Mouse (Mus musculus) yolk sac, embryonic 10.5 days (tissue): ENCODE measurements around the gene Nck2.

Experiments used
- DNase-seq: peaks from one replicate; pipeline ENCODE4 v3.0.0-alpha.2; 2017; ENCODE audit warnings: low spot score

Nck2 gene

DNA sequence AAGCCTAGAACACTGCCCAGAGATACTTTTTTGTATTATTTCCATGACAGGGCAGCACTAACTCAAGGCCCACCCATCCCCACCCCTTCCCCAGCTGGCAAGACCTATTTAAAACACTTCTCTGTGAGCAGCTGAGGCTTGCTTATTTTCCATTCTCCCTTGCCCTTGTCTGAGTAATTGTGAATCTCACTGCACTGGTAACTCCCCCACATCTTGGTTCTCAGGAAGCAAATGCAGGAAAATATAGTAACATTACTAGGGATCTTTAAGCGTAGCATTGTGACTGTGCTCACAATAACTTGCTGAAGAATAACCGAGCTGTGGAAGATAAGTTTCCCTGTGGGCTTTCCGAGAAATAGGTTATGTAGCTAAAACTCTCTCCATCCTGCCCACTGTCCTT is 24.6 kb downstream of the Nck2 start:
- DNase-seq: no peak

DNA sequence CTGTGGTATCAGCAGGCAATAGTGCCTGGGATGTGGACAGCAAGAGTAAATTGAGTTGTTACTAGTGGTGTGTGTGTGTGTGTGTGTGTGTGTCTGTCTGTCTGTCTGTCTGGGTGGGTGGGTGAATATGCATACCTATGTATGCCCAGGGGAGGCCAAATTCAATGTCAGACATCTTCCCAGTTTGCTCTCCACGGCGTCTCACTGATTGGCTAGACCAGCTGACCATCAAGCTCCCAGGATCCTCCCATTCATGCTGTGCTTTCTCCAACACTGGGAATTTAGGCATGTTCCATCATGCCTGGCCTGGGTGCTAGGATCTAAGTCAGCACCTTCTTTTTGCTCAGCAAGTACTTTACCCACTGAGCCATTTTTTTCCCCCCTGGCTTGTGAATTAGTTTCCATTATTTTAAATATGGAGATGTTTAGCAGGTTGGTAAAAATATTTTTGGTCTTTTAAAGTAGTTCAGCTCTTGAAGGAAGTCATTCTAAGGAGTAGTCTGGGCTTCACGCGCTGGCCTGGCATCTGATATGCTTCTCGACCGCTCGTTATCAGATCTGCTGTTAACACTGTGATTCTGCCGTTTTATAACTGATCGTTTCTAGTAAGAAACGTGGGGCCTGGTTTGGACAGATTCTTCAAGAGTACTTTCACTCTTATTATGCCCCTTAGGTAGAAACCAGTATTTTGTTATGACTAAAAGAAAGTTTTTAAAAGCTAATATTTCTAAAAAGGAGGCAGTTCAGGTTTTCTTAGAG is 26.2 kb downstream of the Nck2 start:
- no peak for DNase-seq

DNA sequence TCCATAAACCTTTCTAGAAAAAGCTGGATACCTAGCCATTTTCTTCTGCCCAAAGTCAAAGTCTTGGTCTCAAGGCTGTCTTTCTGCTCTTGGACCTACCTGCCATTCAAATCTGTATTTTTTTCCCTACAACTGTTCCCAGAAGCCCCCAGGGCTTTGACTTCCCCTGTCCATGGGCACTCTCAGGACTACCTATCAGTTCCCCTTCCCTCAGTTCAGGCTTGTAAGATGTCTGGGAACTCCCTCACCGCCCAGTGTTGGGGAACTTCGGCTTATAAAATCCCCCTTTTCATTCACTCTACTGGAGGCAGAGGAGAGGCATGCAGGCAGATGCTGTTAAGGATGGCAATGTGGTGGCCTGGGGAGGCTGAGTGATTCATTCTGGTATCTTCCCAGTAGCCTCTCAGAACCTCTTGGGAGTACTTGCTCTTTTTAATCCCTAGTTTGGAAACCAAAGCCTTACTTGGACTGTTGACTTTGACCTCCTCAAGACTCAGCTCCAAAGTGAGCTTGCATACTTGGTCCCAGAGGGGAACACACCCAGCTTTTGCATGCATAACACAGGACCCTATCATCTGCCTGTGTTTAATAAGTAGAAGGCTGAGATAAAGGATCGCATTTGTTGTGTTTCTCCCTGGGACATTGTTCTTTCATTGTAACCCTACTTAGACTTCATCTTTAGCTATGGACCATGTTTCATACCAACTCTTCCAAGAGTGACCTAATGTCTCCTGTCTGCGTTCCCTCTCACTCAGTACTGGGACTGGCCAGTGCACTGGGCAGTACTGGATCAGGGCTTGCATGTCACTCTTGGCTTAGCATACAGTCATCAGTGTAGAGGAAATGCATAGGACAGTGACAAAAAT is 27.0 kb downstream of the Nck2 start:
- DNase-seq: no peak

- DNase-seq: peak; percentile 72
Observed at GRCm38 (mm10) chr1:43472046-43472649, 27.8 kb downstream of the Nck2 start.

DNA sequence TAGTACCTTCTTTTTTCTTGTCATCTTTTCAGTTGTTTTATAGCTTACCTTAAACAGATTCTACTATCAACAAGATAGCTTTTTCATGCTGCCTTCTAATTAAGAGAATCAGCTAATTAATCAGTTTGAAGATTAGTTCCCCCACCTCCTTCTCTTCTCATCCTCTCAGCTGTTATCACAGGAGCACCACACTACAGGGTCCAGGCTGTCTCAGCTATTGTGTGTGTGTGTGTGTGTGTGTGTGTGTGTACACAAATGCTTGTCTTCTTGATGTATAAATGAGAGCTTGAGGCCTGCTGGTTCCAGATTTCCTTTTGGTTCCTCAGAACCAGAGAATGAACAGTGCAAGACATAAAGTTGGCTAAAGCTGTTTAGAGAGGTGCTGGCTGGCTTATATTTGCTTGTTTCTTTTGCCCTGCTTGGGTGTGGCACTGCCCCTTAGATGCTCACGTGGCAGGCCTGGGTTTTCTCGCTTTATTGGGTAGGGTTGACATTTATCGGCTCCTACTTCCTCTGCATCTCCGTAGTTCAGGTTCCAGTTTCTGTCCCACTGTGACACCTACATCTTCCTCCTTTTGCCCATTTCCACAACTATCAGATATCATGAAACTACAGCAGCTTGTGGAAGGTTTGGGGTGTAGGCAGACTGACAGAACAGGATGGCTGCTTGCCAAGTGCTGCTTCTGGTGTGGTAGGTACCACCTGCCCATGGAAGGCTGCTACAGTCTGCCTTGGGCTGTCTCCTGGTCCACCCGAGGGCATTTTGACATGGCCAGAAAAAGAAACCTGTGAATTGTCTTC is 29.6 kb downstream of the Nck2 start:
- DNase-seq: no peak

- no peak for DNase-seq
Observed at GRCm38 (mm10) chr1:43474535-43475409, 30.4 kb downstream of the Nck2 start.

- no peak for DNase-seq
Observed at GRCm38 (mm10) chr1:43477954-43478353, 33.6 kb downstream of the Nck2 start.

DNA sequence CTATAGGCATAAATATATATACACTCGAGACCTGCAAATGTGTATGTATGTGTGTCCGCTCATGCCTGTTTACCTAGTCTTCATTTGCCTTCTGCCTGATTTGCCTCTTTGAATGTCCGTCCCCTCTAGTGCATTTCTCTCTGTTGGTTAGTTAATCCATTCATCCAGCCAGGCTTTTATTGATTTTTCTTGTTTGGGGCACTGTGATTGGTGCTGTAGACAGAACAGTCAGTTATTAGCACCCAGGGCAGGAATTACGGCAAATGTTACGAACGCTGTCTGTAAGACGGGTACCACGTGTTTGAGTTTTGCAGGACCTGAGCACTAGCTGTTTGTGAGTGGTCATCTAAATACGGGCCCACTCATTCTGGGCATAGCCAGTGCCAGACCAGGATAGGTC is 40.8 kb downstream of the Nck2 start:
- no peak for DNase-seq

- DNase-seq: peak; percentile 68
Observed at GRCm38 (mm10) chr1:43486500-43486899, 42.1 kb downstream of the Nck2 start.

DNA sequence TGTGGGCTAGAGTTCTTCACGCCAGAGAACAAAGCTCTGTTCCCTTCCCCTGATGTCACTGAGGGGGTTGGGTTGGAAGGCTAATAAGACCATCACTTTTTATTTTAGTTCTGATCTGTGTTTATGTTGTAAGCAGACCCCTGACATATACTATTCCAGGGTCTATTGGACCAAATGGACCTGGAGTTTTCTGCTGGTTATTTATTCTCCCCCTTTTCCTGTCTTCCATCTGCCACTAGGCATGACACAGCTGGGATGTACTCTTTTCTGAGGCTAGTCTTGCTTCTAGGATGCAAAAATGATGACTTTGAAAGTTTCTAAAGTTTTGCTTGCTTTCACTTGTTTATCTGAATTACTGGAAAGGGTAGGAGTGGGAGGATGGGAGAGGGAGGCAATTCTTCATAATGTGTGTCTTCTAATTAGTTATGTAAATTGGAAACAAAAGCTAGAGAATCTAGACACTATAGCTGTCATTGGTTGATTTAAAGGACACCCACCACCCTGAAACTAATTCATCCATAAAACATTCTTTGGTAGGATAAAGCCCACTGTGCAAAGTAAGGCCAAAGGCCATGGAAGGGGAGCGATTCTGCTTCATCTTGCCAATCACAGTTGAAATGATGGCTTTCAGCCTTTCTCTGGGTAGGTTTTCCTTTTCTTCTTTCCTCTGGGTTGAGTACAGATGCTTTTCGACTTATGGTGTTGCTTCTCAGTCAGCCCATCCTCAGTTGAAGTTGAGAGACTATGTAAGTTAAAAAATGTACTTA is 42.8 kb downstream of the Nck2 start:
- DNase-seq: no peak

DNA sequence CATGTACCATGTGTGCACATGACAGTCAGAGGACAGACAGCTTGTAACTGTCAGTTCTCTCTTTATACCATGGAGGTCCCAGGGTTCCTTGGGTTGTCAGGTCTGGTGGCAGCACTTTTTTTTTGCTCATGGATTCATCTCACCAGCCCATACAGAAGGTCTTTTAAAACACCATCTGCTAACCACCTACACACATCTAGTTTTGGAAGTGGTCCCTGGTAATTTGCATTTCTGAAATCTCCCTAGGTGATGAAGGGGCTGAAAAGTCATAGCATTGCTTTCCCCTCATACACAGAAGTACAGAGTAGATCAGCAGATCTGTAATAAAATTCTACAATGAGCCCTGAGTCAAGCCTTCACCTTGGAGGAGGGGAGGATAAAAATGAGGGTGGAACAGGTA is 44.9 kb downstream of the Nck2 start:
- DNase-seq: no peak

GRCm38 (mm10) chr1:43491506-43492269 is 47.3 kb downstream of the Nck2 start:
- no peak for DNase-seq

DNA sequence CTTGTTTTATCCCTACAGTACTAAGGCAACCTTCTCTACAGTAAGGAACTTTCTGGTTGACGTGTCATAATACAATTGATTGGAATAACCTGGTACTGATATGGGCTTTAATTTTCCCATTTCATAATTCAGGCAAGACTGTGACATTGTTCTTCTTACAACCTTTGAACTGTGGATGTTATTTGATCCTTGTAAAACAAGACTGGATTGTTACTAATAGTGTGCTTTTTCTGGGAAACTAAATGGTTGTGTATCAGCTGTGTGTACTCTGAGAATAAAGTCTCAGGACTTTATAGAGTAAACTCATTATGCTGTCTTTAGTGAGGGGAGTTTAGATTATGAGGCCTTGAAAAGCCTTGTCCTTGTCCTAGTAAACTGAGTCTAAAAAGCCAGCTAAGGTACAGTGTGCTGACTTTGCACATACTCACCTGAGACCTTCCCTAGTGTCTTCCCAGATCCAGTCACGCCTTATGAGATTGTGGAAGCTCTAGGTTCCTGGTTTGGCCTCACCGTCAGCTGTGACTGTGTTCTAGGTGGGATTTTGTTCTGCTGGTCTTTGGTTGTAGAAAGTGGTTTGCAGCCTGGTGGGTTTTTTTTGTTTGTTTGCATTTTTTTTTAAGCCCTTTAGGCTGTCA is 48.5 kb downstream of the Nck2 start:
- DNase-seq: no peak

- DNase-seq: no peak
Observed at GRCm38 (mm10) chr1:43496051-43496450, 51.7 kb downstream of the Nck2 start.

- DNase-seq: no peak
Observed at GRCm38 (mm10) chr1:43496993-43497392, 52.6 kb downstream of the Nck2 start.

DNA sequence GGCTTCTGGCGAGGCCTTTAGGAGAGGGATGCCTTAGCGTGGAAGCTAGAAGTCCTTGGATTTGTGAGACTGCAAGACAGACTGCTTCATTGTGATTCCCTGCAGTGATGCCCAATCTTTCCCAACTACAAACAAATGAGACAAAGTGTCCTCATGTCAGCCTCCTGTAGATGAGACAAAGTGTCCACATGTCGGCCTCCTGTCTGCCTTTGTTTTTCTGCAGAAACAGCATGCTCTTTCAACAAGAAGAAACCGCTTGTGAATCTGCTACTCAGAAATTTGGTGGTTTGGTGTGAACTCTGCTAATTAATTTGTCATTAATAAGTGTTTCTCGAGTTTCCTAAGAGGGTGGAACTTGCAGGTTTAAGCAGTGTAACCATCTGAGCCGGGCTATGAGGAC is 53.6 kb downstream of the Nck2 start:
- DNase-seq: no peak

DNA sequence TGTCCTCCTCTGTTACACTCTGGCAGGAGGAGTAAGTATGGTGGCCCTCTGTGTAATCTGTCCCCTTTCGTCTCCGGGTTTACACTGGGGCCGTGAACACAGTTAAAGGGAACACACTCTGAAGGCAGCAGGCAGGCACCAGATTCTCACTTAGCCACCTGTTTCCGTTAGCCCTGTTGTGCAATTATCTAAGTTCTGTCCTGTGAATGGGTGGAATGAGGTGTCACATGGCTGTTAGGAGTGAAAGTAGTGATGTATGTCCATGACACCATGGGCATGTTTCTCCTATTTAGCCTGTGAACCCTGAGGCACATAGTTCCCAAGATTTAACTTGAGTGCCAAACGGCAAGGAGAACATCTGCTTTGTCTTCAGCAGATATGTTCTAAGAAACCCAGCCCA is 55.7 kb downstream of the Nck2 start:
- no peak for DNase-seq

GRCm38 (mm10) chr1:43501143-43501919 is 57.0 kb downstream of the Nck2 start:
- DNase-seq: no peak
